Mouse (Mus musculus): ENCODE results near the gene Lsm5. TPM values are rescaled to one million over a fixed set of nuclear protein-coding genes. Genes with fewer than 3 reads are reported as not detected.

Gene Lsm5
- polyA plus RNA-seq, 1 experiment from 2014 or later, result 50.7 TPM

DNA sequence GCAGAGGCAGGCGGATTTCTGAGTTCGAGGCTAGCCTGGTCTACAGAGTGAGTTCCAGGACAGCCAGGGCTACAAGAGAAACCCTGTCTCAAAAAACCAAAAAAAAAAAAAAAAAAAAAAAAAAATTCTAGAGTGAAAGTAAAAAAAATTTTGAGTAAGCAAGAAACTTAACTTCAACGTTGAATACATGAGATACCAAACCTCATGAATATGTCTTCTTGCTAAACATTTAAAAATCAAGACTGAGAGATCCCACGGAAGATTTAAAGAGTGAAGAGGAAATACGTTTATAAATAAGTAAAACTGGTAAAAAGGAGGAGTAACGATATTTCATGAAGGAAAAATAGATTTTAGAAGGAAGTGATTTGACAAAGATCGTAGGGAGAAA, 9.7 kb upstream of the Lsm5 start:
- H3K9ac ChIP-seq (ENCODE audit: low read length), result no peak overlapping the region
- 46% methylated on average over 7 of the region's 7 CpGs for WGBS
- no peak overlapping the region for H3K27ac ChIP-seq (ENCODE audit: low read length)

DNA sequence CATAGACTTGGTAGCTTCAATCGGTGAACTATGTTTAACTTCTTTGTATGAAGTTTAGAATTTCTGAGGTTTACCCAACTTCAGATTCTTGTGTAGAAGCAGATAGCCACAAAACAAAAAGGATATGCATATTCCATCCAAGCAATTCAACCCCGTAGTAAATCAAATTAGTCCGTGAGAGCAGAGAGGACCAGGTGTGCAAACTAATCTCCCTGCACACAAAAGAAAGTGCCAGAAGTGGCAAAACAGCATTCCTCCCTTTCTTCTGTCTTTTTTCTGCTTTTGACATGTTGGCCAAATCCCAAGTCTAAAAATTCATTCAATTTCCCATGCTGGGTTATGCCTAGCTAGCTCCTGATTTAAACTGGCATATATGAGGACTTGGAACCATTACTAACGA, 12.1 kb downstream of the Lsm5 start:
- no peak overlapping the region for H3K4me3 ChIP-seq (ENCODE audit: low read length)
- no peaks in the 10 kb centered on the region for H3K36me3 ChIP-seq (ENCODE audit: control insufficient read depth, insufficient read depth)
- H3K27me3 ChIP-seq (ENCODE audit: control insufficient read depth, insufficient read depth, low read length), result no peaks in the 10 kb centered on the region
- WGBS, result 77% methylated on average over 4 of the region's 4 CpGs
- H3K4me2 ChIP-seq (ENCODE audit: low read depth, low read length), result no peak overlapping the region
- H3K9me3 ChIP-seq (replicated peaks; ENCODE audit: control insufficient read depth, low read length), result no peaks in the 10 kb centered on the region
- no peak overlapping the region for H3K9ac ChIP-seq (ENCODE audit: low read length)
- no peak for ATAC-seq (replicated peaks; ENCODE audit: extremely low read depth, insufficient read depth, low FRiP score)
- no peak overlapping the region for H3K27ac ChIP-seq (ENCODE audit: low read length)
- no peaks in the 10 kb centered on the region for H3K4me1 ChIP-seq (ENCODE audit: control insufficient read depth, insufficient read depth, low read length)

More for the DNA sequence above, 9.7 kb upstream of the Lsm5 start:
- no peaks in the 10 kb centered on the region for H3K36me3 ChIP-seq (ENCODE audit: control insufficient read depth, insufficient read depth)
- peak overlapping the region; percentile 86 for H3K4me2 ChIP-seq (ENCODE audit: low read depth, low read length)
- peak overlapping the region; percentile 92 for H3K4me3 ChIP-seq (ENCODE audit: low read length)
- no peaks in the 10 kb centered on the region for H3K9me3 ChIP-seq (replicated peaks; ENCODE audit: control insufficient read depth, low read length)
- peaks cover 11% of the 10 kb centered on the region for H3K4me1 ChIP-seq (ENCODE audit: control insufficient read depth, insufficient read depth, low read length)
- ATAC-seq (replicated peaks; ENCODE audit: extremely low read depth, insufficient read depth, low FRiP score), result no peak
- H3K27me3 ChIP-seq (ENCODE audit: control insufficient read depth, insufficient read depth, low read length), result no peaks in the 10 kb centered on the region

DNA sequence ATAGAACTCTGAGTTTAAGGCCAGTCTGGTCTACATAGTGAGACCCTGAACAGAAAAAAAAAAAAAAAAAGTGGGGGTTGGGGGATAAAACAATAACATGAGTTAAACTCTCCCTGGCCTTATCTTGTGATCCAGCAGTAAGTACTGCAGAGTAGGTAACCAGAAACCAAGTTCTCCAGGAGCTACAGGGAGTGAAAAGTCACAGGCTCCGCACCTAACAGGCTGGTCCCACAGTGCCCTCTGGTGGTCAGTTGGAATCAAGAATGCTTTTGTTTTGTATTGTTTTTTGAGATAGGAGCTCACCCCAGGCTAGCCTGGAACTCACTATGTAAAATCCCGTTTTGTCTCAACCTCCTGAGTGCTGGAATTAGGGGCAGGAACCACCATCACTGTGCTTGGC, 13.3 kb downstream of the Lsm5 start:
- Histone ChIP-seq H3K9me3 (replicated peaks; ENCODE audit: control insufficient read depth, low read length) (no peaks in the 10 kb centered on the region), H3K36me3 (ENCODE audit: control insufficient read depth, insufficient read depth) (no peaks in the 10 kb centered on the region), H3K4me2 (ENCODE audit: low read depth, low read length) (no peak overlapping the region), H3K27me3 (ENCODE audit: control insufficient read depth, insufficient read depth, low read length) (no peaks in the 10 kb centered on the region), H3K9ac (ENCODE audit: low read length) (no peak overlapping the region), H3K4me3 (ENCODE audit: low read length) (no peak overlapping the region), H3K27ac (ENCODE audit: low read length) (no peak overlapping the region), H3K4me1 (ENCODE audit: control insufficient read depth, insufficient read depth, low read length) (no peaks in the 10 kb centered on the region)
- no peak for ATAC-seq (replicated peaks; ENCODE audit: extremely low read depth, insufficient read depth, low FRiP score)
- WGBS, result 1% methylated on average over 2 of the region's 2 CpGs

DNA sequence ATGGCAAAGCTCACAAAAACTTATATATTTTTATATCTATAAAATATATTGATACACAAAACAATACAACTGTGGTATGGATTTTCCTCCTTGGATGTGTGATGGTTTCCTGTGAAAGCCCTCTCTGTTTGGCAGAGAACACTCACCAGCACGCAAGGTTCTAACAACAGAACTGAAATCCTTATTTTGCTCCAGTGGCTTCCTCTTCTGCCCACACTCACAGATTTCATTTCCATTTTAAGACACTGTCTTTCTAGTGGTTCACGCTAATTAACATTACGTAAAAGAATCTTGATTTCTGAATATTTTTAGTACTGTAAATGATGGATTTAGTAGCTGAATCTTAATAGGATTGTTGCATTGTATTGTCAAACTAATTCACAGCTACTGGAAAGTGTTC, 16.3 kb downstream of the Lsm5 start:
- no peaks in the 10 kb centered on the region for H3K27me3 ChIP-seq (ENCODE audit: control insufficient read depth, insufficient read depth, low read length)
- no peaks in the 10 kb centered on the region for H3K9me3 ChIP-seq (replicated peaks; ENCODE audit: control insufficient read depth, low read length)
- 95% methylated on average over 3 of the region's 3 CpGs for WGBS
- no peak for ATAC-seq (replicated peaks; ENCODE audit: extremely low read depth, insufficient read depth, low FRiP score)
- H3K4me3 ChIP-seq (ENCODE audit: low read length), result no peak overlapping the region
- no peak overlapping the region for H3K9ac ChIP-seq (ENCODE audit: low read length)
- no peaks in the 10 kb centered on the region for H3K36me3 ChIP-seq (ENCODE audit: control insufficient read depth, insufficient read depth)
- no peak overlapping the region for H3K27ac ChIP-seq (ENCODE audit: low read length)
- H3K4me1 ChIP-seq (ENCODE audit: control insufficient read depth, insufficient read depth, low read length), result no peaks in the 10 kb centered on the region
- H3K4me2 ChIP-seq (ENCODE audit: low read depth, low read length), result no peak overlapping the region

DNA sequence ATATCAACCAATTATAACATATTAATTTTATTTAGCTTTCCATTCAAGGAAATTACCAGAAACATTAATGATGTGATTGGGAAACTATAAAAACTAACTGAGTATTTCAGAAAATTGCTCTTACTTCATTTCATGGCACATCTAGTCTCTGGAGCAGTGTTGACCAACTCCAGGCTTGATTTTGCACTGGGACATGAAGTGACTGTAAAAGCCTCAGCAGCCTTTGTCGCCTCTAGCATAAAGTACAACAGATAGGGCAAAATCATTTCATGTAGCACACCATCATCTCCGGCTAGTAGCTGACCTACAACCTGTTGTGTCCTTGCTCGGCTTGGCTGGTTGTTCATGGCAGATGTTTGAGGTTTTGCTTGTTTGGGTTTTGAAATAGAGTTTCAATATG, 40.1 kb downstream of the Lsm5 start:
- no peak overlapping the region for H3K9ac ChIP-seq (ENCODE audit: low read length)
- H3K9me3 ChIP-seq (replicated peaks; ENCODE audit: control insufficient read depth, low read length), result no peaks in the 10 kb centered on the region
- 78% methylated on average over 3 of the region's 3 CpGs for WGBS
- ATAC-seq (replicated peaks; ENCODE audit: extremely low read depth, insufficient read depth, low FRiP score), result no peak
- no peaks in the 10 kb centered on the region for H3K27me3 ChIP-seq (ENCODE audit: control insufficient read depth, insufficient read depth, low read length)
- H3K36me3 ChIP-seq (ENCODE audit: control insufficient read depth, insufficient read depth), result no peaks in the 10 kb centered on the region
- no peak overlapping the region for H3K4me2 ChIP-seq (ENCODE audit: low read depth, low read length)
- H3K4me3 ChIP-seq (ENCODE audit: low read length), result no peak overlapping the region
- H3K4me1 ChIP-seq (ENCODE audit: control insufficient read depth, insufficient read depth, low read length), result no peaks in the 10 kb centered on the region
- no peak overlapping the region for H3K27ac ChIP-seq (ENCODE audit: low read length)

DNA sequence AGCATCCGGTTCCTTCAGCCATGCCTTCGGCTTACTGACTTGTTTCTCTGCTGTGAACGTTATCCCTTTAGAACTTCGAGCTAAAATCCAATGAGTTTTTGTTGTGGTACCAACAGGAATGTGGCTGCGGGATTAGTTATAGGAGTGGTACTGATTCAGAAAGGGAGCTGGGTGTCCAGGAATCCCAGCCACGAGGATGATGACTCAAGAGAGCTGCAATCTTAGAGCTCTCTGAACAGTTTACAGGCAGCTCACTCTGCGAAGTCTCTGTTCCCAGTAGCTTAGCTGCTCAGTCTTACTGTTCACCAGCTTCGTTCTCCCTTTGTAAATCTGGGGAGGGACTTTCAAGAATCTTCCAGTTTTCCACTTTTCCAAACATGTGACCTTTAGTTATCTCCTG, 49.1 kb downstream of the Lsm5 start:
- H3K9me3 ChIP-seq (replicated peaks; ENCODE audit: control insufficient read depth, low read length), result no peaks in the 10 kb centered on the region
- no peaks in the 10 kb centered on the region for H3K36me3 ChIP-seq (ENCODE audit: control insufficient read depth, insufficient read depth)
- peaks cover 9% of the 10 kb centered on the region; the same call in 1 of the 2 replicates for H3K4me1 ChIP-seq (ENCODE audit: control insufficient read depth, insufficient read depth, low read length)
- peaks cover 7% of the 10 kb centered on the region for H3K27me3 ChIP-seq (ENCODE audit: control insufficient read depth, insufficient read depth, low read length)
- 72% methylated on average over 8 of the region's 8 CpGs for WGBS
- no peak for ATAC-seq (replicated peaks; ENCODE audit: extremely low read depth, insufficient read depth, low FRiP score)
- no peak overlapping the region for H3K4me3 ChIP-seq (ENCODE audit: low read length)
- no peak overlapping the region for H3K4me2 ChIP-seq (ENCODE audit: low read depth, low read length)
- H3K27ac ChIP-seq (ENCODE audit: low read length), result no peak overlapping the region
- no peak overlapping the region for H3K9ac ChIP-seq (ENCODE audit: low read length)

DNA sequence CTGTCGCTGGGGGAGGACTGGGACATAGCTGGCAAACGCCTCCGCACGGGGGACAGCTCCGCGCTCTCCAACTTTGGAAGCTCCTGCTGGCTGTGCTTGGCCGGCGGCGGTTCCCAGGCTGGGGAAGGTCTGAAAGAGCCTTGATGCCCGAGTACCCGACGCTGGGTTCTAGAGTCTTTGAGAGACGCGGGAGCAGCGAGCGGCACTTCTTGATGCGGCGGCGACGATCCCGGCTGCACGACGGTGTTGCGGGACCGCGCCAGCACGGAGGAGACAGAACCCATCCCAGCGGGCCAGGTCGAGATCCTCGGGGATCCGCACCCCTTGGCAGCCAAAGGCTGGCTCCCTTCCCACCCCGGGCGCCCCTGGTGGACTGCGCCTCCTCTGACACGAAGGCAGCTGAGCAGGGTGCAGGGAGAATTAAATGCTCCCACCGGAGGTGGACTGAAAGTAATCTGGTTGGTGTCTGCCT, 52.4 kb downstream of the Lsm5 start:
- peak overlapping the region; percentile 55 for H3K4me3 ChIP-seq (ENCODE audit: low read length)
- no peaks in the 10 kb centered on the region for H3K9me3 ChIP-seq (replicated peaks; ENCODE audit: control insufficient read depth, low read length)
- no peak overlapping the region for H3K27ac ChIP-seq (ENCODE audit: low read length)
- peaks cover 7% of the 10 kb centered on the region for H3K27me3 ChIP-seq (ENCODE audit: control insufficient read depth, insufficient read depth, low read length)
- peaks cover 9% of the 10 kb centered on the region; the same call in 1 of the 2 replicates for H3K4me1 ChIP-seq (ENCODE audit: control insufficient read depth, insufficient read depth, low read length)
- H3K4me2 ChIP-seq (ENCODE audit: low read depth, low read length), result peak overlapping the region; percentile 89
- WGBS, result 1% methylated on average over 36 of the region's 36 CpGs
- H3K9ac ChIP-seq (ENCODE audit: low read length), result peak overlapping the region; percentile 49; the same call in 1 of the 2 replicates
- peak; percentile 45; the same call in 1 of the 2 replicates for ATAC-seq (replicated peaks; ENCODE audit: extremely low read depth, insufficient read depth, low FRiP score)
- H3K36me3 ChIP-seq (ENCODE audit: control insufficient read depth, insufficient read depth), result no peaks in the 10 kb centered on the region

Other genes with a start within 250 kb of the Lsm5 start
- gene Pde1c, start 135.6 kb downstream of the Lsm5 start, polyA plus RNA-seq (2015; fragmentation: Nextera tagmentation; extraction: Ambion mirVana), result 12.7 and 14.0 TPM in 2 replicates
- gene Avl9, start 10.2 kb upstream of the Lsm5 start, polyA plus RNA-seq (2015; fragmentation: Nextera tagmentation; extraction: Ambion mirVana), result 7.3 and 7.7 TPM in 2 replicates
- gene Kbtbd2, start 93.1 kb upstream of the Lsm5 start, polyA plus RNA-seq (2015; fragmentation: Nextera tagmentation; extraction: Ambion mirVana), result 27.6 and 32.6 TPM in 2 replicates
- gene Fkbp9, start 127.3 kb upstream of the Lsm5 start, polyA plus RNA-seq (2015; fragmentation: Nextera tagmentation; extraction: Ambion mirVana), result 138 and 143 TPM in 2 replicates
- 70.6 and 77.0 TPM in 2 replicates for gene Nt5c3, start 219.2 kb upstream of the Lsm5 start, polyA plus RNA-seq (2015; fragmentation: Nextera tagmentation; extraction: Ambion mirVana)
- gene Vmn1r4, start 219.3 kb upstream of the Lsm5 start, polyA plus RNA-seq (2015; fragmentation: Nextera tagmentation; extraction: Ambion mirVana), result 0.16 TPM in 2 replicates

Measured in heart, embryonic 16.5 days (tissue).